Mouse (Mus musculus) v-Abl transformed pro-B cells (cell line): ENCODE results near the gene Zfr2.

ENCODE experiments used
- in situ Hi-C, 2 experiments: fragments of 400-800 bp; cut with MboI; formaldehyde crosslinking; loops; one replicate each; pipeline ENCODE4 v1.15.1; 2025; ENCODE audit not compliant: unreplicated experiment in 2 of 2

Gene Zfr2

GRCm38 (mm10) chr10:81238618-81239017, 5.7 kb downstream of the Zfr2 start:
- in situ Hi-C loops = no loop called here

GRCm38 (mm10) chr10:81240876-81241275, 7.9 kb downstream of the Zfr2 start:
- in situ Hi-C loops = no loop called here

GRCm38 (mm10) chr10:81242021-81242420, 9.1 kb downstream of the Zfr2 start:
- in situ Hi-C loops = no loop called here

DNA sequence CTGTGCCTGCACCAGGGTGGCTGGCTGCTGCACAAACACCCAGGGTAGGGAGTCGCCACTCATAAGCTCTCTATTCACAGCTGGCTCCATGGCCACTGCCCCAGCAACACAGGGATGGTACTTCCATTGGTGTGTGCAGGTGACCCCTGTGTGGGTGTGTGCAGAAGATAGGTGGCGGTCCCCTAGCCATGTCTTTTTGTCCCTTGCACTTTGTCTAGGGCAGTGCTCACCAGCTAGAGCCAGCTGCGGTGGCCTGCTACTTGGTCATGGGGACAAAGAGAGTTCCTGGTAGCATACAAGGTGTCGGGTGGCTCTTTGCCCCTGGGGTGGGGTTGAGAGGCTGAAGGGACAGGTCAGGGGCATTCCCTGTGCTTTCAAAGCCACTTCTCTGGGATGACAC, 11.2 kb downstream of the Zfr2 start:
- in situ Hi-C loops = no loop called here

GRCm38 (mm10) chr10:81244595-81244994, 11.6 kb downstream of the Zfr2 start:
- in situ Hi-C loops = no loop called here

DNA sequence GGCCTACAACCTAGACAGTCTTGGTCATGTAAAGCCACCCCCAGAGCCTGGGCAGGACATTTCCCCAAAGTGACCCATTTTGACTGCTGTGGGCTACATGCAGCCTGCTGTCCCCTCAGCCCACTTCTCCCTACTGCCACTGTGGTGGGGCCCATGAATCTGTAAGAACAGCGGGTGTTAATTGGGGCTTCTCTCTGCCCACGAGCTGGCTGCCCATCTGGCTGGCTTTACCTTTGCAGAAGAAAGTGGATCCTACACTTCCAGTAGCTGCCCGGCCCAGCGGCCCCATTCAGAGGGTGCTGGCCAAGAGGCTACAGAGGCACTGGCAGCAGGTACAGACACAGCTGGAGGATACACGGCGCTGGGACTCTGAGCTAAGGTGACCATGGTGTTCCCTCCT, 12.2 kb downstream of the Zfr2 start:
- in situ Hi-C loops = loop anchor here (5.0 kb wide), 1 partner anchor 42 kb away; no protein-coding TSS in a partner anchor

DNA sequence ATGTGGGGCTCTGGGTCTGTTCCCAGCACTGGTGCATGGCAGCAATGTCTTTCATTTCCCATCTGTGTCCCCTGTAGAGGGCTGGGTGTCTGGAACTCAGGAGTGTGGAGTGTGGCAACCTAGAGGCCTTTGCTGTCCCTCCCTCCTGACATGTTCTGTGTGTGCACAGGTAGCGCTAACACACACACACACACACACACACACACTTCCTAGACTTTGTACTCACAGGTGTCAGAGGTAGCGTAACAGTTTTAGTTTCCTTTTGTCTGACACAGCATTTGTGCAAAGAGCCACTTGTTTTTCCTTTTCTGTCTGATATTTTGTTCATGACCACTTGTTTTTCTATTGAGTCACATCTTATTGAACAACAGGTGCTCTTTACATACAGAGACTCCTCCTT, 14.8 kb downstream of the Zfr2 start:
- in situ Hi-C loops = loop anchor here (5.0 kb wide), 1 partner anchor 39 kb away; no protein-coding TSS in a partner anchor

DNA sequence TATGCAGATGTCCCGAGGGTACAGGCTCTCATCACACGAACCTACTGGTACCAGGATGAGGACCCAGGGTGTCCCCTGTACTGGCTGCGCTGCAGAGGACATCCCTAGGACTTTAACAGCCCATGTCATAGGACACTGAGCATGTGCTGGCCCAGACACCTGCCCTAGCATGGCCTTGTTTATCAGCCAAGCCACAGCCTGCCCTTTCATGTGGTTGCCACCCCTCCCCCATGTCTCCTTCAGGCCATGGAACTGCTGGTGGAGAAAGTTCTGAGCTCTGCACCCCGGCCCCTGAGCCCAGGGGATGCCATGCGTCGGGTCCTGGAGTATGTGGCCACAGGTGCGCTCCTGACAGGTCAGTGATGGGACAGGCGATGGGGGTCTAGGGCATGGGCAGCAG, 16.5 kb downstream of the Zfr2 start:
- in situ Hi-C loops = loop anchor here (5.0 kb wide), 1 partner anchor 38 kb away; no protein-coding TSS in a partner anchor

- in situ Hi-C loops = no loop called here
These were observed 19.8 kb downstream of the Zfr2 start, which contains the start of gene Matk for GRCm38 (mm10) chr10:81252424-81253419. TSS of gene Matk (plus strand) at chr10:81252935.

DNA sequence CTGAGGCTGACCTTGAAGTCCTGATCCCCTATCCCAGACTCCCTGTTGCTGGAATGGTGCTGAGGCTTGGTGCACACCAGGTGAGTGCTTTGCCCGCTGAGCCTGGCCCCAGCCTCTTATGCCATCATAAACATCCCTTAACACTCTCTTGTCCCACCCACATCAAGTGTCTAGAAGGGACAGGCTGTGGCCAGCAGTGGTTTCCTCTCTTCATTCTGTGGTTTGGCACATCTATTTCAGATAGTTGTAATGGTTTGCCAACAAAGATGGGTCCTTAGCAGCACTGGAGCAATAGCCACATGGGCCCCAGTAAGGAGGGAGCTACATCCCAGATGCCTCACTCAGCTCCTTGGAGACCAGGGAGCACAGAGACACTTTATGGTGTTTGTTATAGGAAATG, 21.9 kb downstream of the Zfr2 start:
- in situ Hi-C loops = no loop called here

DNA sequence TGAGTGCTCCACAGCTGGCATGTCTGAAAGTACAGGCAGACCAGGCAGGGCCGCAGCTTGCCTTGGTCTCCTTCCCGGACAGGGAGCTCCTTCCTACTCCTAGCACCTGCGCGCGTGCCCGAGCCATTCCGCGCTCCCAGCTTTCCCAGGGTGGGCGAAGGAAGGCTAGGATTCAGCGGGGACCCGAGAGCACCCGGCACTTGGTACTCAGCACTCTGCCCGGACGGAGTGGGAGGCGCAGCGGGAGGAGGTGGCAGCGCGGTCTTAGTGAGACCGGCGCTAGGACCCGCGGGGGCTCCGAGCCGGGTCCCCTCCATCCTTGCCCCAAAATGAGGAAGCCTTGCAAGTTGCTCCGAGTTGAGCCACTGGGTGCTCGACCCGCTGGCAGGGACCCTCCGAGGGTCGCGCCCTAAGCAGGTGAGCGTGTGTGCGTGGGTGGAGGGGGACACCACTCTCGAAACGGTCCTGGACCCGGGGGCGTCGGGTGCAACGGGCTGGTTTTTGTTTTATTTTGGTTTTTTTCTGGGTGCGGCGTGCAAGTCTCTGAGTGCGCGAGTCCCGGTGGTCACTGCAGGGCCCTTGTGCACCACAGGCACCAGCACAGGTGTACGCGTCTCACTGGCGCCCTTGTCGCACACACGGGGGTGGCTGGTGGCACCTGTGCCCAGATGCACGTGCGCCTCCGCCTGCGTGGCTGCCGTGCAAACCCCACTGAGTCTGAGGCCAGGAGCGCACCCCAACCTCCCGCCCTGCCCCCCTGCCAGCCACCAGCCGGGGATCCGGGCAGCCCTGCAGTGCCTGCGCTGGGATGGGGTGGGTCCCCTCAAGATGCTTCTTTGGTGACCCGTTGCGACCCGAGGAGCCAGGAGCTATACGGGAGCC, 24.4 kb downstream of the Zfr2 start:
- in situ Hi-C loops = no loop called here

GRCm38 (mm10) chr10:81259225-81259884, 26.4 kb downstream of the Zfr2 start:
- in situ Hi-C loops = no loop called here

GRCm38 (mm10) chr10:81261025-81261424, 28.1 kb downstream of the Zfr2 start:
- in situ Hi-C loops = no loop called here

- in situ Hi-C loops = no loop called here
These were observed 32.6 kb downstream of the Zfr2 start for GRCm38 (mm10) chr10:81265540-81265939.

DNA sequence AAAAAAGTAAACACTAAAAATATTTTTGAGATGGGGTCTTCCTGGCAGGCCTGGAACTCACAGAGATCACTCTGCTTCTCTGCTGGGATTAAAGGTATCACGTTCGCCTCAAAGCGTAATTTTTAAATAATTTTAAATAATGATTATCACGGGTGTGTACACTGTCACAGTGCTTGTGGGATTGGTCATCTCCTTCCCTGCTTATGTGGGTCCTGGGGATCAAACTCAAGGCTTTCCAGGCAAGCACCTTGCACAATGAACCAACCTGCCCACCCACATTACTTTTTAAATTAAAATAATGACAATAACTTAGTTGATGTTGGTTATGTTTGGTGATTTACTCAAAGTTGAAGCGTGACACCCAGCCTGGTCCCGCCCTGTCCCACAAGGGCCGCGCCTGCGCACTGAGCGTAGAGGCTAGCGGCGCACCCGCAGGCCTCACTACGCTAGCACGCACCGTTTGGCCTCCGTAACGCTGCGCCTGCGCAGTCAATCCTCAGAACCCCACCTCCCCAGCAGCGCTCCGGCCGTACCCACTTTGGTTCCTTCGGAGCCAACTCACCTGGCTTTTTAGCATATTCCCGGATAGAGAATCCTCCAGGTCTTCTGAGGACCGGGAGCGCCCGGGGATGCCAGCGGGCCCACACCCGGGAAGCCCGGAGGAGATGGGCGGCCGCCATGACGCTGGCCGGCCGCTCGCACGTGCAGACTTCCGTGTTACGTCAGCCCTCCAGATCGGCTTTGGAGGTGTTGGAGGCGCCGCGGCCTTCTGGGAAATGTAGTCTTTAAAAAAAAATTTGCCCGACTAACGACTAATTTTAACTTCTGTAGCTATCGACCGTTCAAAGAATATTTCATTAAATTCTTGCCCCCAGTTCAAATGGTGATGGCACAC, 33.5 kb downstream of the Zfr2 start, which contains the start of the genes Mrpl54 and Apba3:
Mrpl54 (minus strand) TSS at position 724 of the 895 bp plus-strand sequence.
Apba3 (plus strand) TSS at position 750 of the 895 bp plus-strand sequence.
- in situ Hi-C loops = no loop called here

GRCm38 (mm10) chr10:81268056-81268455, 35.1 kb downstream of the Zfr2 start:
- in situ Hi-C loops = no loop called here

DNA sequence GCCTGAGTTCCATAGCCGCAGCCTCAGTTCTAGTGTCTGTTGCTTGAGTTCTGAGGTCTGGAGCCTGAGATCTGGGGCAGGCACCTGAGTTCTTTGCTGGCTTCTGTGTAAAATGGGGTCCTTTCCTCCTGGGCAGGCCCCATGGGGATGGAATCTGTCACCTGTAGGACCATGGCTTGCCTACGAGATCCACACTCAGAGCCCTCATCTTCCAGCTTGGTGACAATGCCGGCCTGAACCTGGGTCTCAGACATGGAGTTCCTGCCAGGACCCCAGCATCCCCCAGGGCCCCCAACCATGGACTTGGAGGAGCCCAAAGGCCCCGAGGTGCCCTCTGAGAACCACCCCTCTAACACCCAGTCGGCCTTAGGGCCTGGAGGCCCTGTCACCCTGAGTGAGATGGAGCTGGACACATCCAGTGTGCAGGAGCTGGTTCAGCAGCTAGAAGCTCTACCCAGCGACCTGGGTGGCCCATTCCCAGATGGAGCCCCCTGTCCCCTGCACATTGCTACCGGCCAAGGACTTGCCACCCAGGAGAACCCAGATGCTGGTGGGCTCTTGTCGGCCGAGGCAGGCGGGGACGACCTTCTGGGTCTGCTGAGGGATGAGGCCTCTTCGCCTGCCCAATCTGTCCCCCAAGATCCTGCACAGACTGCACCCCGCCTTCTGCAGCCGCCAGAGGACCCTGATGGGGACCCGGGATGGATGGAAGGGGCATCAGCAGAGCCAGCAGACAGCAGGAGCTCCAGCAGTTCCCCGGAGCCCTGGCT, 35.9 kb downstream of the Zfr2 start:
- in situ Hi-C loops = no loop called here

- in situ Hi-C loops = no loop called here
These were observed 39.4 kb downstream of the Zfr2 start for GRCm38 (mm10) chr10:81272356-81272755.

- in situ Hi-C loops = no loop called here
These were observed 40.9 kb downstream of the Zfr2 start for GRCm38 (mm10) chr10:81273842-81274241.
